Mouse (Mus musculus) left cerebral cortex, adult 8-10 months (tissue): Measurements from ENCODE around the gene Lmo7. TPM values are rescaled to one million over a fixed set of nuclear protein-coding genes. Genes with fewer than 3 reads are reported as not detected.

Experiments used
- DNase-seq, 2 experiments: peaks; one replicate each; pipeline ENCODE4 v3.0.0; 2022; ENCODE audit warnings: low spot score in 2 of 2
- total RNA-seq, 4 experiments: library from RNA; stranded (reverse); gene quantifications; 2 replicates each; pipeline ENCODE4 v1.2.4; 2022

Gene Lmo7
- total RNA-seq, 4 experiments from 2014 or later: 99.5 to 117 (median 105) TPM

- DNase-seq: no peak
These were observed 201.6 kb downstream of the Lmo7 start for GRCm38 (mm10) chr14:101931448-101931750.

- DNase-seq: no peak
These were observed 203.8 kb downstream of the Lmo7 start for GRCm38 (mm10) chr14:101933551-101933950.

DNA sequence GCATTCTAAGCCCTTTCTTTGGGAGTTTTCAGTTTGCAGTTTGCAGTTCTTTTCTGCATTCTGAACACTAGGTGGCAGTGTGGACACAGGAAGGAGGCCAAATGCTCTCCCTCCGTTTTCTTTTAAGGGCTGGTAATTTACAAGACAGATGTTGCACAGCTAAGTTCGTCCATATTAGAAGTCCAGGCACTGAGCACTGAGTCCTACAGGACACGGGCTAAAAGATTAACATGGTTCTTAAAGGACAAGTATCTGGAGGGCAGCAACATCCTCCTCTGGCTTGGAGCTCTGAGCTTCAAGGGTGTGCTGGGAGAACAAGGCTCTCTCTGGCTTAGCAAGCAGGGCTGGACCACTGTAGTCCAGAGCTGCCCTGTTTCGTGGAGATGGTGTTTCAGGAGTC is 213.2 kb downstream of the Lmo7 start:
- DNase-seq: no peak

DNA sequence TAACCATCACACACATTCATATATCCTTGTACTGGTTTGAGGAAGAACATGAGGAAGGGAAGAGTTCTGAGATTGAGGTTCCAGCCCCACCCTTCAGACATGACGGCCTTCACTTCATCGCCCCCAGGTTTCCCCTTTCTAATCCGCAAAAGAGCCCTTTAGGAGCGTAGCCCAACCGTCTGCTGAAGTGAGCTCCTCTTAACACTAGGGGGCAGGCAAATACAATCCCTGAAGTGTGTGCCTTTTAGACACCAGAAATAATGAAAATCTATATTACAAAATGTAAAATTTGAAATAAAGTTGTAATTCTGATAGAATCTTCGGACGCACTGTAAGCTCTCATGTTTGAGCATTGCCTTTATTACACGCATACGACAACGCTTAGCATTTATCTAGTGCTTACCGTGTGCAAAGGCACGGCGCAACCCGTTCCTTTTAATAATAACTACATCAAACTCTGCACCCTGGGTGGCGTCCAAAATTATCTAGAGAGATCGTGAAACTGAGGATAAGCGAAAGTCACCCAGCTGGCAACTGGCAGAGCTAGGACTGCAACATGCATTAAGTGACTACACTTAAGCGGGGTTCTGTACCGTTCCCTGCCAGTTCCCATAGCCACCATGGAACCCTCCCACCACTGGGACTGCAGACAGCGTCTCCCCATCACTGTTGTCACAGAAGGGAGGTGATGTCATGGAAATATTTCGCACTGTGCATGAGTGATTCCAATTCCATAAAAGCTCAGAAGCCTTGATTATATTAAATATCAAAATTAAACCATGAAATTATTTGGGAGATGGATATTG is 217.2 kb downstream of the Lmo7 start:
- peak in 1 of 2 experiments; percentile 37 for DNase-seq

DNA sequence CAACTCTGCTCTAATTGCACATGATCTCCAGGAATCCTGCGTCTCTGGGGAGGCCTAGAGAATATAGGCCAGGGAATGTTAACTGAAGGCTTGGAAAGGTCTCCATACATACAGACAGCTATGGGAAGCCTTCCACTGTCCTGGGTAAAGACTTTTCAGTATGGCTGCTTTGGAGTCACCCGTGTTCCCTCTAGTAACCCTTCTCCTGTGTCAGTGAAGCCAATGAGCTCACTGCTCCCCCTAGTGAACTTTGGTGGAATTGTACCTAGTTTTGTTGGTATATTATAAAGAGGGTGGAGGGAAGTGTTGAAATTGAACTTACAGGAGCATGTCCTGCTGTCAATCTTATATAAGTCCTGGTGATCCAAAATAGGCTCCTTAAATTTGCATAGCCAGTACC is 219.4 kb downstream of the Lmo7 start:
- DNase-seq: no peak

- DNase-seq: no peak
These were observed 221.3 kb downstream of the Lmo7 start for GRCm38 (mm10) chr14:101951107-101951506.

DNA sequence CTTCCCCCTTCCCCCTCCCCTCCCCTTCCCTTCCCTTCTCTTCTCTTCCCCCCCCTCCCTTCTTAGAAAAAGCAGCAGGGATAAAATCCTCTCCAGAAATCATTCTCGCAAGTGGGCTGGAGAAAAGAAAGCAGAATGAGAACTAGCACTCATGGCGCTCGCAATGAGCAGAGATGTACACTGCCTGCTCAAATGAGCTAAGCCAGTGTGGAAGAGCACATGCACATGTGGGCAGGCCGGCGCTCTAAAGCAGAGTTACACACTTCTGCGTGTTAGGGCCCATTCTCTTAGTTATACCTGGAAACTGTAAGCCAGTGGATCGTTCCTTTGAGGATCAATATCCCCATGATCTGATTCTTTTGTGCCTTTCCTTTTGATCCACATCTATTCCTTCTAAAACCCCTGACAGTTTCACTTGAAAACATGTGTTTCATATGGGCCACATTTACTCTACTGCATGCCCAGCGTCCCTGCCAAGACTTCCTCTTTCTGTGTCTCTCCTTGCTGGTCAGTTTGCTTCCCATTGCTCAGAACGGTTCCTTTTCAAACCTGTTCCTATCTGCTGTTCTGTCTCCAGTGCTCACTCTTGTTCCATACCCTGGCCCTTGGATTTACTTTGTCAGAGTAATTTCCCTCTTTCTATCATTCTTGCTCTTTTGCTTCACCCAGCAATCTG is 224.2 kb downstream of the Lmo7 start:
- no peak for DNase-seq

GRCm38 (mm10) chr14:101964381-101964780 is 234.6 kb downstream of the Lmo7 start:
- no peak for DNase-seq

DNA sequence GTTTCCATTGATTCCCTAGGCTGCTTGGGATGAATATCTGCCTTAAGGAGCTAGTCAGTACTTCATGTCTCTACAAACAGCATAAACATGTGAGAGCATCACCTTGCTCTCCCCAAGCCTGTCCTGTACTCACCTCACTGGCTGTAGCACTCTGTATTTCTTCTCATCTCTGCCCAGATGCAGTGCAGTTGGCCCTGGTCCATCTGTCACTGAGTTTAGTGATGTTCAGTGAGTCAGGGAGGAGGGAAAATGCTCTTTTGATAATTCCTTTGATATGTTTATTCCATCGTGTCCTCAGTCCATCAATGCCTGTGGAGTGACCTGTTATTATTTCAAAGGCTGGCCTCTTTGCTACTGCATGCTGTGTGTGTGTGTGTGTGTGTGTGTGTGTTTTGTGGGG is 235.2 kb downstream of the Lmo7 start:
- DNase-seq: no peak

DNA sequence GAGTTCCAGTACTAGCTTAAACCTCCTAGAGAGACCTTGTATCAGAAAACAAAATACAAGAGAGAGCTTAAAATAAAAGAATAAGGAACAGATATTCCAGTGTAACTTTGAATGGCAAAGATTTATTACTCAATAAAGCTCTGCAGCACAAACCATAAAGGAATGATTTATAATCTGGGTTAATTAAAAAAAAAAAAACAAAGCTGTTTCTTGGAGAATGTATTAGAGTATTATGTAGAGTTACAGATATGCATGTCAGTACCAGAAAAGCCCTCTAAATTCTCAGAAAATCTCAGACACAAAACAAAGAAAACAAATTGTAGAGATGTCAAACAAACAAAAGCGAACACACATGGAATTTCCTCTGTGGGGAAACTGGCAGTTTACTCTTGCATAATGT is 243.0 kb downstream of the Lmo7 start:
- no peak for DNase-seq

DNA sequence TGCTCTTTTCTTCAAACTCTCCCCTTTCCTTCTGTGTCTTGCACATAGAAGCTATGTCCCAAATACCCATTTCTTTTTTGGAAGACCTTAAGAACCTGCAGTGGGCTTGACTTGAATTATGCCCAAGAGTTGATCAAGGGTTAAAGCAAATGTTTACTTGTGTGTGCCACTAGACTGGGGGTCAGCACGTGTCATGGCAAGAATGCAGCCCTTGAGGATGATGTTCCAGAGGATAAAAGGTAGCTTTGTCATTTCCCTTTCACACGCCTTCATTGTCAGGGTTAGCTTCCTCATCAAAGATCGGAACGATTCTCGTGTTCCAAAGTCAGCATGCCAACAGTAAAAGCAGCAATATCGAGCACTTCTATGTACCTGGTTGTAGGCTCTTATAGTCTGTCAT is 243.4 kb downstream of the Lmo7 start:
- no peak for DNase-seq

DNA sequence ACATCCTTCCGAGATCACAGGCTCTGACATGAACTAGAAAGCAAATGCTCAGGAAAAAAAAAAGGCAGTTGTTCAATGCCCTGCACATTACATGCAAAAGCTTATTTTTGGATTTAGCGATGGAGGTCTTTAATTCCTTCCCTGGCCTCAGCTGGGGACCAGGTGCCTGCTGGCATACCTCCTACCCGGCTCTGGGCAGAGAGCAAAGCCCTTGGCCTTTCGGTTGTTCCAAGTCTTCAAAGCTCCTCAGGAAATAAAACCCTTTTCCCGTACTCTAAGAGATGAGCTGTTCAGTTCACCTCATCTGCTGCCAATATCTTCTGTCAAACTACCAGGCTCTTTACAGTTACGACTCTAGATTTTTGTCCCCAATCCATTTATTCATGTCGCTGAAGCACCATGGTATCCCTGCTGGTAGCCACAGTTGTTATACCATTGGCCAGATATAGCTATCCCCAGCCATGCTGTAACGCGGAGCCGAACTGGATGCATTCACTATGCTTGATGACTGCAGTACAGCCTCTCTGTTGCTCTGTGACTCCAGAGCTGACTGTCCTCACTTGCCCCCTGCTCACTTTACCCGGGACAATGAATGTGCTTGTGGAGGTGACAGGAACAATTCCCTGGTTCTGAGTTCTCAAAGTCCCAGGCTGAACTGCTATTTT is 246.4 kb downstream of the Lmo7 start:
- no peak for DNase-seq

Other genes starting within 250 kb of the Lmo7 start
- gene Tbc1d4, start 120.8 kb upstream of the Lmo7 start, total RNA-seq: 10 to 100 TPM; 11.3 to 13.9 (median 11.7) TPM
- gene Commd6, start 89.3 kb upstream of the Lmo7 start, total RNA-seq: 10 to 100 TPM; 54.0 to 59.9 (median 57.5) TPM
- gene Uchl3, start 76.0 kb upstream of the Lmo7 start, total RNA-seq: 10 to 100 TPM; 36.6 to 42.0 (median 40.3) TPM
- not detected for gene Gm9922, start 143 bp upstream of the Lmo7 start, total RNA-seq